In genomic region chr13:97486490-97486889, GRCm38 (mm10) we compare ENCODE assay signal across 26 mouse cellular contexts.
DNase-seq lines count a peak whose midpoint lies in the region; ATAC-seq and TF ChIP-seq lines count a peak whose summit lies in the region.
"Had no signal": no experiment of that assay in that cellular context is flagged by ENCODE, and none has a peak within 500 bp of the region (broad histone marks: within the 10 kb centered on the region; RNA-seq: fewer than 3 reads in every experiment).

No protein-coding gene starts in this region.

- no peaks in the 10 kb centered on the region; the same call in 1 of the 2 replicates for H3K27me3 ChIP-seq in midbrain, embryonic 11.5 days (ENCODE audit: control insufficient read depth, insufficient read depth, low read length)
- H3K27me3 ChIP-seq in midbrain, embryonic 10.5 days (ENCODE audit: low read depth, poor library complexity, severe bottlenecking), result no peaks in the 10 kb centered on the region; the same call in 1 of the 2 replicates
- H3K27me3 ChIP-seq in intestine, embryonic 16.5 days (replicated peaks; ENCODE audit: control insufficient read depth, insufficient read depth, low read length), result no peaks in the 10 kb centered on the region
- H3K27me3 ChIP-seq in liver, embryonic 11.5 days (replicated peaks; ENCODE audit: control insufficient read depth, insufficient read depth, low read length), result no peaks in the 10 kb centered on the region
- H3K27me3 ChIP-seq: heart, embryonic 13.5 days; hindbrain, embryonic 12.5 days; hindbrain, embryonic 15.5 days had no signal

- no peaks in the 10 kb centered on the region for H3K9me3 ChIP-seq in midbrain, embryonic 11.5 days (ENCODE audit: control insufficient read depth, low read length)
- H3K9me3 ChIP-seq in midbrain, embryonic 10.5 days (replicated peaks), result 0 out of 2 replicates have a peak, but pooled peaks cover under 1% of the 10 kb centered on the region
- H3K9me3 ChIP-seq in ES-E14 (ENCODE audit: control insufficient read depth, insufficient read depth, low read depth, low read length), result no peaks in the 10 kb centered on the region
- H3K9me3 ChIP-seq in intestine, embryonic 16.5 days (ENCODE audit: control insufficient read depth, low read length), result no peaks in the 10 kb centered on the region
- H3K9me3 ChIP-seq in liver, embryonic 11.5 days (ENCODE audit: control insufficient read depth, low read length), result no peaks in the 10 kb centered on the region
- H3K9me3 ChIP-seq: heart, embryonic 10.5 days; heart, embryonic 13.5 days; hindbrain, embryonic 12.5 days; hindbrain, embryonic 15.5 days had no signal

- no peak overlapping the region for H3K4me2 ChIP-seq in midbrain, embryonic 11.5 days
- H3K4me2 ChIP-seq in intestine, embryonic 16.5 days (ENCODE audit: low read depth, low read length), result no peak overlapping the region
- H3K4me2 ChIP-seq in liver, embryonic 11.5 days, result no peak overlapping the region
- H3K4me2 ChIP-seq: heart, embryonic 13.5 days; hindbrain, embryonic 12.5 days; hindbrain, embryonic 15.5 days had no signal

- peak; percentile 74 for DNase-seq in midbrain, embryonic 11.5 days (ENCODE audit: low spot score, missing footprints)
- no peak for DNase-seq in midbrain, embryonic 10.5 days (ENCODE audit: low spot score)
- no peak for DNase-seq in ES-E14 (ENCODE audit: low read depth, low spot score)
- peak; percentile 49 for DNase-seq in brain, adult 2 months (ENCODE audit: low read depth, low spot score)
- DNase-seq in liver, embryonic 11.5 days (ENCODE audit: low spot score), result no peak
- DNase-seq: adrenal gland, postnatal 10 days; adrenal gland, postnatal 36 days; B cell, adult 2 months; cerebellum, adult 11-12 months; cerebellum, adult 8-10 months; cerebellum, postnatal 10 days; cerebellum, postnatal 36 days; forebrain, postnatal 0 days; gastrocnemius, adult 2 months; gastrocnemius, postnatal 14 days; heart, adult 11 months; heart, postnatal 14 days; heart, postnatal 4 days; kidney, adult 11 months had no signal

- H3K36me3 ChIP-seq in midbrain, embryonic 11.5 days (ENCODE audit: control insufficient read depth, insufficient read depth, low read length), result no peaks in the 10 kb centered on the region
- H3K36me3 ChIP-seq in midbrain, embryonic 10.5 days, result no peaks in the 10 kb centered on the region
- H3K36me3 ChIP-seq in ES-E14 (ENCODE audit: control insufficient read depth, insufficient read depth, low read length, poor library complexity, severe bottlenecking), result peaks cover 61% of the 10 kb centered on the region
- H3K36me3 ChIP-seq in intestine, embryonic 16.5 days (ENCODE audit: control insufficient read depth, insufficient read depth, low read length), result no peaks in the 10 kb centered on the region
- H3K36me3 ChIP-seq in liver, embryonic 11.5 days (ENCODE audit: control insufficient read depth, insufficient read depth, low read length), result no peaks in the 10 kb centered on the region
- H3K36me3 ChIP-seq: heart, embryonic 13.5 days; hindbrain, embryonic 12.5 days; hindbrain, embryonic 15.5 days had no signal

- no peak overlapping the region for H3K4me3 ChIP-seq in midbrain, embryonic 11.5 days (ENCODE audit: low read depth, low read length)
- no peak overlapping the region for H3K4me3 ChIP-seq in midbrain, embryonic 10.5 days
- H3K4me3 ChIP-seq in ES-E14 (ENCODE audit: insufficient read depth in 1 of 2, low read depth in 1 of 2, low read length in 2 of 2, poor library complexity in 1 of 2, severe bottlenecking in 1 of 2), result peak overlapping the region; percentile 2 to 99; a peak in 3 of 4 replicates
- no peak overlapping the region for H3K4me3 ChIP-seq in intestine, embryonic 16.5 days (ENCODE audit: low read length)
- no peak overlapping the region for H3K4me3 ChIP-seq in liver, embryonic 11.5 days (ENCODE audit: low read depth, low read length)
- H3K4me3 ChIP-seq: gastrocnemius, adult 2 months; heart, embryonic 10.5 days; heart, embryonic 13.5 days; hindbrain, embryonic 12.5 days; hindbrain, embryonic 15.5 days had no signal

- H3K4me1 ChIP-seq in midbrain, embryonic 11.5 days (ENCODE audit: control insufficient read depth, insufficient read depth, low read length), result 0 out of 2 replicates have a peak, but pooled peaks cover 8% of the 10 kb centered on the region
- peaks cover 45% of the 10 kb centered on the region for H3K4me1 ChIP-seq in midbrain, embryonic 10.5 days
- peaks cover 3 to 5% of the 10 kb centered on the region in 2 experiments; a peak in 1 of 4 replicates for H3K4me1 ChIP-seq in ES-E14 (ENCODE audit: control insufficient read depth in 2 of 2, insufficient read depth in 2 of 2, low read length in 2 of 2, poor library complexity in 1 of 2)
- peaks cover 13% of the 10 kb centered on the region for H3K4me1 ChIP-seq in intestine, embryonic 16.5 days (ENCODE audit: control insufficient read depth, insufficient read depth, low read length)
- H3K4me1 ChIP-seq in liver, embryonic 11.5 days (replicated peaks; ENCODE audit: control insufficient read depth, insufficient read depth, low read length), result no peaks in the 10 kb centered on the region

- in situ Hi-C loops in ES-E14 (cut with MboI; ENCODE audit: low sequenced_read_pairs in 2 of 2, unreplicated experiment in 2 of 2), result loop anchor here in 1 of 2 experiments (25.0 kb wide), 1 partner anchor 249 kb away; the partner anchor contains the start of gene Enc1

- ATAC-seq in midbrain, embryonic 11.5 days (ENCODE audit: low FRiP score), result no peak
- no peak for ATAC-seq in cerebellum, adult (ENCODE audit: insufficient number of reproducible peaks, low FRiP score, low TSS enrichment)
- ATAC-seq in intestine, embryonic 16.5 days, result no peak
- no peak for ATAC-seq in liver, embryonic 11.5 days (replicated peaks; ENCODE audit: low FRiP score)
- ATAC-seq: forebrain, embryonic 14.5 days; forebrain, postnatal 0 days had no signal

- no peak overlapping the region for H3K27ac ChIP-seq in midbrain, embryonic 11.5 days (ENCODE audit: low read depth, low read length)
- no peak overlapping the region for H3K27ac ChIP-seq in midbrain, embryonic 10.5 days (replicated peaks)
- H3K27ac ChIP-seq in ES-E14 (ENCODE audit: insufficient read depth, low read depth, low read length, poor library complexity, severe bottlenecking), result peak overlapping the region; percentile 97; the same call in 1 of the 2 replicates
- H3K27ac ChIP-seq in intestine, embryonic 16.5 days (ENCODE audit: low read length), result no peak overlapping the region
- no peak overlapping the region for H3K27ac ChIP-seq in liver, embryonic 11.5 days (ENCODE audit: low read depth, low read length)
- H3K27ac ChIP-seq: gastrocnemius, adult 2 months; heart, embryonic 10.5 days; heart, embryonic 13.5 days; hindbrain, embryonic 12.5 days; hindbrain, embryonic 15.5 days had no signal

- WGBS in midbrain, embryonic 11.5 days, result 56% methylated on average over 2 of the region's 2 CpGs
- WGBS in midbrain, embryonic 10.5 days, result 61% methylated on average over 2 of the region's 2 CpGs
- 82% methylated on average over 2 of the region's 2 CpGs for WGBS in intestine, embryonic 16.5 days
- WGBS in liver, embryonic 11.5 days, result 82% methylated on average over 2 of the region's 2 CpGs

- H3K9ac ChIP-seq in midbrain, embryonic 11.5 days (ENCODE audit: low read length), result no peak overlapping the region
- peak overlapping the region; percentile 95 for H3K9ac ChIP-seq in ES-E14 (ENCODE audit: insufficient read depth, low read depth, low read length, poor library complexity, severe bottlenecking)
- no peak overlapping the region for H3K9ac ChIP-seq in intestine, embryonic 16.5 days (ENCODE audit: low read depth, low read length)
- no peak overlapping the region for H3K9ac ChIP-seq in liver, embryonic 11.5 days (ENCODE audit: low read depth, low read length)
- H3K9ac ChIP-seq: forebrain, postnatal 0 days; heart, embryonic 13.5 days; hindbrain, embryonic 12.5 days; hindbrain, embryonic 15.5 days had no signal

TF ChIP-seq in ES-E14, 5 proteins besides CTCF, POLR2A, EP300 and RAD21:
- TF ChIP-seq ZC3H11A (IDR thresholded peaks at IDR 0.05; ENCODE audit: borderline replicate concordance, low read depth, low read length) (no peak), MAFK (IDR thresholded peaks at IDR 0.05; ENCODE audit: insufficient read depth, low read depth, low read length) (no peak), ZNF384 (IDR thresholded peaks at IDR 0.05; ENCODE audit: low read depth, low read length) (no peak), CHD2 (IDR thresholded peaks at IDR 0.05; ENCODE audit: low read depth, low read length) (no peak), HCFC1 (IDR thresholded peaks at IDR 0.05; ENCODE audit: borderline replicate concordance, insufficient read depth, low read length) (no peak)

Comparison
In these comparisons a context has a peak if more than half of its experiments do, and no peak if none do; other contexts are left out.
1. DNase-seq: peak in midbrain, embryonic 11.5 days (single experiment) and brain, adult 2 months (single experiment); none in midbrain, embryonic 10.5 days (single experiment), ES-E14 (single experiment) and liver, embryonic 11.5 days (single experiment).
2. H3K4me3 ChIP-seq: peak in ES-E14 (2 of 2); none in midbrain, embryonic 11.5 days (single experiment), midbrain, embryonic 10.5 days (single experiment), intestine, embryonic 16.5 days (single experiment) and liver, embryonic 11.5 days (single experiment).